Mouse (Mus musculus) ovary, postnatal 36 days (tissue): ENCODE results near the gene Map3k7.

ENCODE experiments used
- DNase-seq: peaks from one replicate; pipeline ENCODE4 v3.0.0; 2022; ENCODE audit warnings: low spot score, mixed read lengths

Gene Map3k7

DNA sequence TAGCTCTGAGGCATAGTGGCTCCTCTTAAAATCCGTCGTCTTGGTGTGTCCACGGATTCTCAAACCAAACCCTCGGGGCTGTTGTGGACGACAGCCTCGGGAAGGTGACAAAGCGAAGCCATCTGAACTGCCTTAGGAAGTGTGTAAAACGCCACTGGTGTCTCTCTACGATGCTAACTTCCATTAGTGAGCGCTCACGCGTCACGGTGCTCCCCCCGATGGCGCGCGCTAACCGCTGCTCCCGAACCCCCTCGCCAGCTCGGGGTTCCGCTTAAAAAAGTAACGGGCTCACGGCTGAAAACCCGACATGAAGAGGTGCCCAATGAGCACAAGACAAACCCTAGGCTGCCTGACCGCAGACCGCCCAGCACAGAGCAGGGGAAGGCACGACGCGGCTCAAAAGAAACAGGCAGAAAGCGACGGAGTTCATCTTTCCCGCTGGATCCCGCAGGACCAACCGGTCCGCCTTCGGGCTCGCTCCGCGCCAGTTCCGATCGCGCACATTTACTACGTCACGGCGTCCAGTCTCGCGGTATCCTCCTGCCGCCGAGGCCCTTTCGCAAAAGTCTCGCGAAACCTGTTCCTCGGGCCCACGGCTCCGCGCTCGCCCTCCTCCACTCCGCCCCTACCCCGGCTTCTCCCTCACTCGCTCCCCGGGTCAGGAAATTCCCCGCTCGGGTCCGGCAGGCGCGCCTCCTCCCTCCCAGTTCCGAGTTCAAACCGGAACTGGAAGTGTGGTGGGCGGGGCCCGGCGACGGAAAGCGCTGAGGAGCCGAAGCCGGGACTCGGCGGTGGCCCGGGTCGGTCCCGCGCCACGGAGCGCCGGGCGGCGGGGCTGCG, at the start of gene Map3k7:
Gene Map3k7 (plus strand): TSS at position 744 of the 840 bp plus-strand sequence.
- DNase-seq: peak; percentile 91

GRCm38 (mm10) chr4:31915114-31915513, 48.8 kb upstream of the Map3k7 start:
- no peak for DNase-seq

DNA sequence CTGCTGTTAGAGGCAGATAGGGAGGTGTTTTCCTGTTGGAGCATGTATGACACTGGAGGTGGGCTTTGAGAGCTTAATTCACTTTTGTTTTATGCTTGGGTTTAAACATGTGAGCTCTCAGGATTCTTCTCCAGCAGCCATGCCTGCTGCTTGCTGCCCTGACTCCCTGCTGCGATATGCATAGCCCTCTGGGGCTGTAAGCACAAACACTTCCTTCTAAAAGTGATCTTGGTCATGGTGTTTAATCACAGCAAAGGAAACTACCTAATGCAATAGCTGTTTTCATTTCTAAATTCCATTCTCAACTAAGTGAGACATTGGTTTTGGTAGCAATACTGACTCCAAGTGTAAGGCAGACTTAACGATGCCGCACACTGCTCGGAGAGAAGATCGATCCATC, 45.2 kb upstream of the Map3k7 start:
- DNase-seq: no peak

DNA sequence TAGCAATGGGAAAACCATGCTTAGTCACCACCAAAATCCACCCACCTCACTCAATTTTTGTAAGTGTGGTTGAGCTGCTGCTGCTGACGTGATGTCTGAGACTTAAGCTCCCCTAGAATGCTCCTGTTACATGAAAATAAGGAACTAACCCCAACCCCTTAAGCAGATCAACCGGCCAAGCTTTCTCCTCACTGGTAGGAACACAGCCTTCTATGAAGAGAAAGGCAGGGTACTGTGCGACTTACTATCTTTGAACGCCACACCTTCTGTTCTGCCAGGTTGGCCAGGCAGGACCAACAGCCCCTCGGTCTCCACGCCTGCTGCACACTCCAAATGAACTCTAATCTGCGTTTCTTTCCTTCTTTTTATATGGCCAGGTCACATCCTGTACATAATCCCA, 41.7 kb upstream of the Map3k7 start:
- no peak for DNase-seq

- no peak for DNase-seq
Measured at GRCm38 (mm10) chr4:31923437-31923836, 40.5 kb upstream of the Map3k7 start.

DNA sequence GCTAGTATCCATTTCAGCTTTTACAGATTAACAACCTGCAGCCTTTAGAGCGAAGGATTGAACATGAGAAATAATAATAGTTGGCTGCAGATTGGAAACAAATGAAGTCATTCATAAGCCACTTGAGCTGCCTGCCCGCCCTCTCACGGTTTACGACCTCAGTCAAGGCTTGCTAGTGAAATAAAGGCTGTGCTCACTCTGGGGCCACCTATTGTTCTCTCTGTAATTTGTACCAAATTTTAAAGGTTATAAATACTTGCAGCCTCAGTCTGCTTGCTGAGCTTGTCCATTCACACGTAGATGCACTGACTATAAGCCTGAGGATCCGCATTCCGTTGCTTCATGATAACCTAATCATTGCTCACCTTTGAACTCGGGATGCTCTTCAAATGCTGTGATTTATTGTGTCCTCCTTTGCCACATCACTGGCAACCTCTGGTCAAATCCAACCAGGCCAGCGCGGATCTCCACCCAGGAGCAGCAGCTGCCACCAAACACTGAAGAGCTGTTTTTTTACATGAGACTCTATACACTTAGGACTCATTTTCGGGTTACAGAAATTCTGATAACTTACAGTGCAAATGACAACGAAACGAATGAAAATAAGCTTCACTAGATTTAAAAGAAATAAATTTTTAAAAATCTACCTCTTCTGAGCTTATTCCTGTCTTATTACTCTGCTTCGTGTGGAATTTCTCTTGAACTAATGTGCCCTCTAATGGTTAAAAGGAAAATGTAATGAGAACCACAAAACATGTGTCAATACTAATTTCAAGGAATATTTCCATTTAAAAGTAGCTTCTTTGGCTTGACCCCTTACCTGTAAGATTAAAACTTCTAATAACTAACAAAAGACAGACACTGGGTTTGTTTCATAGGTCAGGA, 39.4 kb upstream of the Map3k7 start:
- DNase-seq: no peak

DNA sequence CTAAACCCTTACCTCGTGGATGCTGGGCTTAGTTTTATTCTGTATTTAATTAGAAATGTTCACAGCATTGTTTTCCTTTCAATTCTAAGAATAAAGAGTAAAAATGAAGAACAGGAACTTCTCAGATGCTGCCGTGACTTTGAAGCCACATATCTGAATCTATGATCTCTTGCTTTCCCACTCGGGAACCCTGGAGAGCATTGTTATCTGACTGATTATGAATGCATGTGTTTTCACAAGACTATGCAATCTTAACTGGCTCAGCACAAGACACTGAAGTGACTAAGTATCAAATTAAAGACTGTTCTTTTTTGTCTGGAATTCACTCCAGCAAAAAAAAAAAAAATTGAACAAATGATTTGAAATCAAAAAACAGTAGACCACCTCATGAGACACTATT, 30.7 kb upstream of the Map3k7 start:
- no peak for DNase-seq

GRCm38 (mm10) chr4:31935831-31936306, 28.0 kb upstream of the Map3k7 start:
- DNase-seq: no peak

GRCm38 (mm10) chr4:31936358-31936757, 27.5 kb upstream of the Map3k7 start:
- DNase-seq: no peak

- DNase-seq: no peak
Measured at GRCm38 (mm10) chr4:31936911-31937375, 27.0 kb upstream of the Map3k7 start.

DNA sequence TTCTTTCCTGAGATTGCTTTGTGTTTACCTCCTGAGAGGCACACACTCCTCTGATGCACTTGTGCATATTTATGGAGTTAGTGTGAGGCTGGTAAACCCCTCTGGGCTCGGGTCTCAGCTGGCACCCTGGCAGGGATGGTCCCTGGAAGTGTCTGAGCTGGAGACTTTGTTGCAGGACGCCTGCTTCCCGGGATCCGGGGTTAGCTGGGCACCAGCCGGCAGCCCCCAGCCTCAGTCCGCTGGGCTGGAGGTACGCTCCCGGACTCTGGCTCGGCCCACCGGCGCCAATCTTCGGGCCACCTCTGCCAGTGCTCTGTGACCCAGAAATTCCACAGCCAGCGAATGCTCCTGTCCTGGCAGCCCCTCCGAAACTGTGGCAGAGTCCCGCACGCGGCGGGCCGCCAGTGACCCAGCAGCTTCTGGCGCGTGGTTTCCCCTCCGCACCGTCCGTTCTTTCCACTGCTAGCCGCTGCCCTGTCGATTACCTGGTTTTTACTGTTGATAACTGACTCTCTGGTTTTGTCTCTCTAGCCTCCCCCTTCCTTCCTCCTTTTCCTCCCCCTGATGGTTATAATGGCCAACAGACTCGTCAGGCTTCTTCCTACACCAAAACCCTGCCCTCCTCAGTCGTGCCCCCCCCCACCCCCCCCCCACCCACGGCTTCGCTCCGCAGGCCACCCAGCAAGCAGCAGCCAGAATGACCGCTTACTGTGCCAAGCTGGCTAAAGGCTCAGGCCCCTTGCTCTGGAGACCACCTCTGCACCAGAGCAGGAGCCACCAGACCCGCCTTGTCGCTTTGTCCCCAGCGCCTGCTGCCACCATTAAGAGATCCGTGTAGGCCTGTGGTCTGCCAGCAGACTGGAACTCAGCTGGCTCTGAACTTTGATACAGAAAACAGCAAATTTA, 26.3 kb upstream of the Map3k7 start:
- peak; percentile 29 for DNase-seq

DNA sequence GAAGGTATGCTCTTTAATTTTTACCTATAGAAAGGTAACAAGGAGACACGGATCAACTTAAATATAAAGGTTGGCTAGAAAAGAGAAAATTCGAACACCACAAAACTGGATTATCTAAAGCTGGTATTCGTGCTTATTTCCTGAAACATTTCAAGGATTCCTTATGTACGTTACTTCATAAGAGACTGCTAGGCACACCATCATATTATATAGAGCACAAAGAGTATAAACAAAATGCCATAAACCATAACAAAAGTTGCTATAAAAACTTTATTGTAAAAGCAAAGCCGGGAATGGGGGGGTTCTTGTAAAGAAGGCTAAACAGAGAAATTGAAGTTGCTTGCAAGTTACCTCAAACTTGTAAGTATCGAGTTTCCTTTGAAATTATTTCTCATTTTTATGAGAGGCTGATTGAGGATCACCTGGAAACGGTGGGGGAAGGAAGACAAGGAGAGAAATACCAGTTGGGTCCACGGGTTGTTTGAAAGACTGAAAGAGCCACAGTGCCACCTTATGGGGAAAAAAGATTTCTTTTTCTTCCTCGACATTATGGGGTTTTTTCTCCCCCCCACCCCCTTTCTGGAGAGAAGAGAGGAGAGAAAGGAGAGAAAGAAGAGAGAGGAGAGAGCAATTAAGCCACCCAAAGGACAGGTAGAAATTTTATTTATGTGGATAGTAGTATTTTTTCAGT, 25.3 kb upstream of the Map3k7 start:
- DNase-seq: no peak

GRCm38 (mm10) chr4:31941616-31942015, 22.3 kb upstream of the Map3k7 start:
- DNase-seq: no peak

- DNase-seq: no peak
Measured at GRCm38 (mm10) chr4:31943045-31943444, 20.9 kb upstream of the Map3k7 start.

DNA sequence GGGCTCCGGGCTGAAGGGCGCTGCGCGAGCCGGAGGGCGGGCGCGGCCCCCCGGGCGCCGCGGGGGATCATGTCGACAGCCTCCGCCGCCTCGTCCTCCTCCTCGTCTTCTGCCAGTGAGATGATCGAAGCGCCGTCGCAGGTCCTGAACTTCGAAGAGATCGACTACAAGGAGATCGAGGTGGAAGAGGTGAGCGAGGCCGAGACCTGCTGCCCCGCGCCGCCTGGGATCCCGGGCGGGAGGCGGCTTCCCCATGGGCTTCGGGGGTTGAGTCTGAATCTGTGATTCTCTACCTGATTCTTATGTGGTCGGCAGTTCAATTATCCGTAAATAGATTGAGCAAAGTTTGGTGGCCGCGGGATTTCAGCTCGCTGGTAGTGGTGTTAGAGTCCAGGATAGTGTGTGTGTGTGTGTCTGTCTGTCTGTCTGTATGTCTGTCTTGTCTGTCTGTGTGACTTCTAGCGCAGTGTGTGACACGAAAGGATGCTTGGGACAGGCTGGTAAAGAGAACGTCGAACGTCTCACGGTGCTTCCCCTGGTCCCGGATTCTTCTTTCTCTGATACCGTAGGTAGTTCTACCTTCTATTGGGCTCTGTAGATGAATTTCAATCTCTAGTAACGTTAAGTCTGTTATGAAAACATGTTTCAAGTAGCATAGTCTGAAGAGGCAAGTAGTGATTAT, 438 bp downstream of the Map3k7 start:
- DNase-seq: no peak

GRCm38 (mm10) chr4:31965208-31965607, 1.3 kb downstream of the Map3k7 start:
- DNase-seq: no peak

DNA sequence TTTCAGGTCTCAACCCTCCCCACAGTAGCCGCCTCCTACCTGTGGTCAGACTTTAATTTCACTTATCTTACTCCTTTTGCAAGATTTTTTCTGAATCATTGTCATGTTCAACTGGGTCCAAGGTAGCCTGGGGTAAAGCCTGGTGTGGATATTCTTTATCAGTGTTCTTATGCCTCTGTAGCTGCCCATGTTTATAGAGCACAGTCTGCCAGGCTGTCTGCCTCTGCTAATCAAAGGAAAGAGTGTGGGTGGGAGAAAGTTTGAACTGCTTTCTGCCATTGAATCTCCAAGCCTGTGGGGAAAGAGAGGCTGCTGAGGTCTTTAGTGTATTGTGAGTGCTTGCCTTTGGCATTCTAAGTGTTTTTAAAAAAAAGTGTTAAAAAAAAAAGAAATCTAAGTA, 7.5 kb downstream of the Map3k7 start:
- DNase-seq: no peak

DNA sequence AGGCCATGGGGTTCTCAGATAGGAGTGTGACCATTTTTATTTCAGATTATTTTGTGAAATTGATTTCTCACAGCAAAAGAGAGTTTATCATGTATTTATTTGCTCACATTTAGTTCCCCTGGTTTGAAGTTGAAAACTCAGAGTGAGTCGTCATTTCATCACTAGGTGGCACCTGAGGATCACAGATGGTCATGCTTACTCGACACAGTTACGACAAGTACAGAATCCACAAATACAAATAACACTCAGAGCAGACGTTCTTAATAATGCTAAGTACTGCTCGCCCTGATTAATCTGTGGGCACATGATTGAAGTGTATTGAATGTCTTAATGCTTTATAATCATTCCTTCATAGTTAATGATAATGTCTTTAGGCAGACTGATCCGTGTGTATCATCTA, 8.3 kb downstream of the Map3k7 start:
- DNase-seq: no peak

DNA sequence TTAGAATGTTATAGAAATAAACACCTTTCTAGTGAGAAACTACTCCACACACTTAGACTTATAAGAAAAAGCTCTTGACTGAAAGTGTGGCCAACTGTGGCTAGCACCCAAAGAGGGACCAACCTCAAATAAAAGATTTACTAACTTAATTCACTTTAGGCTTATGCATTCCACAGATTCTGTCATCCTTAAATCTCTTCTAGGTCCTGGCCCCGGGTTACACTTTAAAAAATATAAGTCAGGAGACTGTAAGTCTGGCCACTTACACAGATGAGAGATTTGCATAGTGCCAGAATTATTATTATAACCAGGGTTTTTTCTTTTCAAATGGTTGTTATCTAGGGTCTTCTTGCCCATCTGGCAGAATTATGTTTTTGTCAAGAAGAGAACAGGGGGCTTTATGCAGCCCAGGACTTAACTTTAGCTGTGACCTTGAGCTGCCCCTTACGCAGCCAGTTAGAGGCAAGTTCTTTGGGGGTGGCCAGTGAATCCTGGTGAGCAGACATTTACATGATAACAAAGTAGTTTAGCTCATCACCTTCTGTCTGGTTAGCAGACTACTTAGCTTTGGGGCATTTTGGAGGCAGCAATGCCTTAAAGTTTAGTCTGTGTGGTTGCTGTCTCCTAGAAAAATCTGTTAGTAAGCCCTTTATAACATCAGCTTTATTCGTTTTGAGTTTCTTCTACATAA, 11.5 kb downstream of the Map3k7 start:
- no peak for DNase-seq

DNA sequence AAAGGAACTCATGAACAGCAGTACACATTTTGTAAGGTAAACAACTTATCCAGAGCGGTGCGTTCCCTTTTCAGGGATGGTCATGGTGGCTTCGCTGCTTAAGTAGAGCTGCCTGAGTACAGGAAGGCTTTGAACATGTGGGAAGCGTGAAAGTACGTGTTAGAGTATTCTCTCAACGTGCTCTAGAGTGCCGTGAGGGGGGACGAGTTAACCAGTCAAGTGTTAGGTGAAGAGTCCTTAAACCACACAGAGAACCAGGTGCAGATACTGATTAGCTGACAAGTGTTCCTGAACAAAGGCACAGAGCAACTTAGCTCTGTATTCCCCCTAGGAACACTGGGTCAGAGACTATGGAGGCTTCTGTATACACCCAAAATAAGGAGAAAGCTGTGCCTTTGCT, 18.0 kb downstream of the Map3k7 start:
- no peak for DNase-seq
